Comparison of ENCODE assay signal across 23 mouse cellular contexts in genomic region chr16:3247755-3248110, GRCm38 (mm10).
A peak's percentile ranks its signal among the peaks of the same experiment; 100 is the strongest.
DNase-seq lines count a peak whose midpoint lies in the region; ATAC-seq and TF ChIP-seq lines count a peak whose summit lies in the region.
"Had no signal": no experiment of that assay in that cellular context is flagged by ENCODE, and none has a peak within 500 bp of the region (broad histone marks: within the 10 kb centered on the region; RNA-seq: fewer than 3 reads in every experiment).

No protein-coding gene starts in this region.

- H3K4me1 ChIP-seq in heart, embryonic 15.5 days (replicated peaks), result no peaks in the 10 kb centered on the region
- H3K4me1 ChIP-seq in liver, embryonic 16.5 days (ENCODE audit: control insufficient read depth, low read depth, low read length), result no peaks in the 10 kb centered on the region
- no peaks in the 10 kb centered on the region for H3K4me1 ChIP-seq in liver, postnatal 0 days (ENCODE audit: insufficient read depth)
- H3K4me1 ChIP-seq in CH12.LX (ENCODE audit: control insufficient read depth in 1 of 2, insufficient read depth in 2 of 2), result no peaks in the 10 kb centered on the region
- H3K4me1 ChIP-seq: forebrain, embryonic 12.5 days; heart, embryonic 13.5 days; hindbrain, embryonic 13.5 days; intestine, embryonic 15.5 days had no signal

- in situ Hi-C loops in CH12.LX (cut with MboI; ENCODE audit: low pct_ligation_motif_present, low pct_unique_long_range_greater_than_20kb, low sequenced_read_pairs), result no loop called here

- 47% methylated on average over 2 of the region's 2 CpGs for WGBS in heart, embryonic 15.5 days
- 32% methylated on average over 2 of the region's 2 CpGs for whole genome bisulfite sequencing in liver, embryonic 16.5 days (ENCODE audit: insufficient replicate concordance)
- 39% methylated on average over 2 of the region's 2 CpGs for WGBS in liver, postnatal 0 days (ENCODE audit: insufficient replicate concordance)

- no peaks in the 10 kb centered on the region for H3K79me2 ChIP-seq in CH12.LX (replicated peaks; ENCODE audit: control insufficient read depth, extremely low read depth, insufficient read depth, poor library complexity, severe bottlenecking)

- H3K9me3 ChIP-seq in heart, embryonic 15.5 days (replicated peaks), result peaks cover 28% of the 10 kb centered on the region
- peaks cover 8% of the 10 kb centered on the region for H3K9me3 ChIP-seq in liver, embryonic 16.5 days (replicated peaks; ENCODE audit: control insufficient read depth, low read length)
- peaks cover 14% of the 10 kb centered on the region for H3K9me3 ChIP-seq in liver, postnatal 0 days (ENCODE audit: low read length)
- H3K9me3 ChIP-seq in CH12.LX (replicated peaks; ENCODE audit: low read length), result no peaks in the 10 kb centered on the region

- no peak overlapping the region for H3K4me2 ChIP-seq in heart, embryonic 15.5 days
- no peak overlapping the region for H3K4me2 ChIP-seq in liver, embryonic 16.5 days (ENCODE audit: low read depth, low read length)
- H3K4me2 ChIP-seq in liver, postnatal 0 days (ENCODE audit: low read depth, low read length), result no peak overlapping the region
- no peak overlapping the region for H3K4me2 ChIP-seq in CH12.LX (ENCODE audit: insufficient read depth, low read depth, poor library complexity, severe bottlenecking)
- H3K4me2 ChIP-seq: forebrain, embryonic 12.5 days; heart, embryonic 13.5 days; hindbrain, embryonic 13.5 days; intestine, embryonic 15.5 days had no signal

- TF ChIP-seq CTCF in liver, postnatal 0 days (IDR thresholded peaks at IDR 0.05; ENCODE audit: low read depth), result no peak
- TF ChIP-seq CTCF in CH12.LX (conservative IDR thresholded peaks at IDR 0.05 in 1 of 2, IDR thresholded peaks at IDR 0.05 in 1 of 2; ENCODE audit: low read depth in 2 of 2, low read length in 2 of 2), result peak in 1 of 2 experiments; percentile 23; a peak in 2 of 4 replicates

- no peak overlapping the region for H3K27ac ChIP-seq in heart, embryonic 15.5 days
- H3K27ac ChIP-seq in liver, embryonic 16.5 days (ENCODE audit: low read length), result no peak overlapping the region
- no peak overlapping the region for H3K27ac ChIP-seq in liver, postnatal 0 days (ENCODE audit: low read depth)
- no peak overlapping the region for H3K27ac ChIP-seq in CH12.LX (ENCODE audit: insufficient read depth, low read depth)
- H3K27ac ChIP-seq: forebrain, embryonic 12.5 days; heart, embryonic 13.5 days; hindbrain, embryonic 13.5 days; intestine, embryonic 15.5 days; liver, embryonic 14.5 days had no signal

- no peak for DNase-seq in heart, adult 8-10 months (ENCODE audit: low spot score)
- no peak for DNase-seq in liver, postnatal 0 days
- DNase-seq in CH12.LX (ENCODE audit: extremely low read depth), result peak; percentile 40
- no peak for DNase-seq in Muller cell, postnatal 12 days (ENCODE audit: inconsistent ontology term)
- DNase-seq in cerebellum, postnatal 14 days, result no peak
- DNase-seq: adrenal gland, postnatal 25 days; B cell, adult 2 months; cerebellum, adult 8-10 months; kidney, adult 8-10 months; kidney, postnatal 14 days; layer of hippocampus, postnatal 36 days; lung, postnatal 10 days; thymus, adult 18-20 months; thymus, postnatal 4 days had no signal

- H3K9ac ChIP-seq in heart, embryonic 15.5 days, result no peak overlapping the region
- H3K9ac ChIP-seq in liver, embryonic 16.5 days (ENCODE audit: low read depth, low read length), result no peak overlapping the region
- H3K9ac ChIP-seq in liver, postnatal 0 days (replicated peaks), result no peak overlapping the region
- no peak overlapping the region for H3K9ac ChIP-seq in CH12.LX (ENCODE audit: insufficient read depth, low read depth)
- H3K9ac ChIP-seq: forebrain, embryonic 12.5 days; heart, embryonic 13.5 days; hindbrain, embryonic 13.5 days; intestine, embryonic 15.5 days; liver, embryonic 14.5 days had no signal

- TF ChIP-seq RAD21 in CH12.LX (IDR thresholded peaks at IDR 0.05; ENCODE audit: low read depth, low read length), result no peak

- 0 out of 2 replicates have a peak, but pooled peaks have one; percentile 8 for ATAC-seq in heart, embryonic 15.5 days (replicated peaks; ENCODE audit: insufficient number of reproducible peaks, insufficient read depth, low FRiP score, low read depth)
- peak; percentile 20; the same call in 1 of the 2 replicates for ATAC-seq in liver, embryonic 16.5 days (ENCODE audit: low read depth)
- ATAC-seq in liver, postnatal 0 days, result no peak
- ATAC-seq in megakaryocyte, adult 5-6 weeks (ENCODE audit: poor library complexity, severe bottlenecking), result peak; percentile 21; the same call in 1 of the 2 replicates
- ATAC-seq: intestine, embryonic 15.5 days; midbrain, embryonic 16.5 days had no signal

- no peak for TF ChIP-seq POLR2A in CH12.LX (IDR thresholded peaks at IDR 0.05; ENCODE audit: low read depth, low read length)

- TF ChIP-seq EP300 in liver, postnatal 0 days (IDR thresholded peaks at IDR 0.05; ENCODE audit: low read depth), result no peak
- TF ChIP-seq EP300 in CH12.LX (IDR thresholded peaks at IDR 0.05; ENCODE audit: low read length), result no peak

- no peak overlapping the region for H3K4me3 ChIP-seq in heart, embryonic 15.5 days
- no peak overlapping the region for H3K4me3 ChIP-seq in liver, embryonic 16.5 days (ENCODE audit: low read depth, low read length)
- H3K4me3 ChIP-seq in liver, postnatal 0 days (ENCODE audit: low read depth, low read length), result no peak overlapping the region
- no peak overlapping the region for H3K4me3 ChIP-seq in CH12.LX (replicated peaks in 1 of 3; ENCODE audit: low read depth in 2 of 3, low read length in 2 of 3, poor library complexity in 1 of 3)
- H3K4me3 ChIP-seq: forebrain, embryonic 12.5 days; heart, embryonic 13.5 days; hindbrain, embryonic 13.5 days; intestine, embryonic 15.5 days had no signal

- dilution Hi-C loops in CH12.LX (cut with MboI; ENCODE audit: extremely low pct_ligation_motif_present, extremely low pct_unique_long_range_greater_than_20kb, low sequenced_read_pairs), result no loop called here

- H3K27me3 ChIP-seq in heart, embryonic 15.5 days, result no peaks in the 10 kb centered on the region
- no peaks in the 10 kb centered on the region for H3K27me3 ChIP-seq in liver, embryonic 16.5 days (ENCODE audit: control insufficient read depth, insufficient read depth, low read depth, low read length)
- H3K27me3 ChIP-seq in liver, postnatal 0 days (ENCODE audit: insufficient read depth, low read length), result no peaks in the 10 kb centered on the region
- no peaks in the 10 kb centered on the region for H3K27me3 ChIP-seq in CH12.LX (replicated peaks)
- H3K27me3 ChIP-seq: forebrain, embryonic 12.5 days; heart, embryonic 13.5 days; hindbrain, embryonic 13.5 days; intestine, embryonic 15.5 days had no signal

- H3K36me3 ChIP-seq in heart, embryonic 15.5 days, result no peaks in the 10 kb centered on the region
- H3K36me3 ChIP-seq in liver, embryonic 16.5 days (ENCODE audit: control insufficient read depth, insufficient read depth), result no peaks in the 10 kb centered on the region
- no peaks in the 10 kb centered on the region for H3K36me3 ChIP-seq in liver, postnatal 0 days (replicated peaks; ENCODE audit: insufficient read depth, low read length)
- H3K36me3 ChIP-seq in CH12.LX (replicated peaks in 1 of 2; ENCODE audit: control insufficient read depth in 1 of 2, insufficient read depth in 1 of 2, low read length in 1 of 2), result no peaks in the 10 kb centered on the region
- H3K36me3 ChIP-seq: forebrain, embryonic 12.5 days; heart, embryonic 13.5 days; hindbrain, embryonic 13.5 days; intestine, embryonic 15.5 days had no signal

TF ChIP-seq in CH12.LX, 34 proteins besides CTCF, POLR2A, EP300 and RAD21:
- TF ChIP-seq SMC3 (IDR thresholded peaks at IDR 0.05; ENCODE audit: low read depth, low read length), result peak; percentile 20; the same call in 1 of the 2 replicates
- TF ChIP-seq UBTF (IDR thresholded peaks at IDR 0.05; ENCODE audit: low read depth, low read length), result no peak
- TF ChIP-seq KAT2A (IDR thresholded peaks at IDR 0.05; ENCODE audit: insufficient replicate concordance, low read length), result no peak
